Mouse (Mus musculus) hindbrain, embryonic 10.5 days (tissue): ENCODE measurements at regions not wholly inside any gene's neighbourhood (a gene's known extent, or its start where the extent isn't known, plus 50 kb on each side); places are given as distances from the start of the nearest gene placed in this dataset.
"Not testable (repeated sequence)": the region's sequence is repeated elsewhere in the genome, so short reads cannot be mapped to it uniquely, and the experiment has no call there.

ENCODE experiments used
- DNase-seq: peaks from one replicate; pipeline ENCODE4 v3.0.0-alpha.2; 2017; ENCODE audit warnings: low spot score
- H3K27ac ChIP-seq: fragments of 300-500 bp; sonication (generic); 2 replicates; pipeline ENCODE4 v1.5.1; 2016; ENCODE audit warnings: mild to moderate bottlenecking, moderate library complexity
- H3K27me3 ChIP-seq: fragments of 300-500 bp; sonication (generic); 2 replicates; pipeline ENCODE4 v1.6.1; 2016; ENCODE audit warnings: mild to moderate bottlenecking; ENCODE audit not compliant: poor library complexity, insufficient read depth, severe bottlenecking
- H3K36me3 ChIP-seq: fragments of 300-500 bp; sonication (generic); 2 replicates; pipeline ENCODE4 v1.6.1; 2016; ENCODE audit warnings: mild to moderate bottlenecking, moderate library complexity
- H3K4me1 ChIP-seq: fragments of 300-500 bp; sonication (generic); replicated peaks from 2 replicates; pipeline ENCODE4 v1.6.1; 2016; ENCODE audit warnings: mild to moderate bottlenecking
- H3K4me3 ChIP-seq: fragments of 300-500 bp; sonication (generic); 2 replicates; pipeline ENCODE4 v1.5.1; 2016; ENCODE audit warnings: mild to moderate bottlenecking, moderate library complexity
- H3K9me3 ChIP-seq: fragments of 300-500 bp; sonication (generic); 2 replicates; pipeline ENCODE4 v1.6.1; 2016; ENCODE audit warnings: mild to moderate bottlenecking, moderate library complexity
- WGBS: fragments of 180-500 bp; shearing (Covaris S2); methylation state at CpG from one replicate; pipeline ENCODE4 v1.1.7; 2016; 5-methylcytosine and 5-hydroxymethylcytosine counted together

- no peaks in the 10 kb centered on the region for H3K27me3 ChIP-seq
- no peak overlapping the region for H3K27ac ChIP-seq
- DNase-seq: no peak
- no peak overlapping the region for H3K4me3 ChIP-seq
- no peaks in the 10 kb centered on the region for H3K9me3 ChIP-seq
- no peaks in the 10 kb centered on the region for H3K36me3 ChIP-seq
- H3K4me1 ChIP-seq: no peaks in the 10 kb centered on the region
These were observed 1878.9 kb upstream of the Flrt2 start for GRCm38 (mm10) chr12:93812963-93813733.

- Histone ChIP-seq H3K4me3 (no peak overlapping the region), H3K27me3 (no peaks in the 10 kb centered on the region), H3K27ac (no peak overlapping the region), H3K36me3 (no peaks in the 10 kb centered on the region), H3K9me3 (no peaks in the 10 kb centered on the region), H3K4me1 (peaks cover 4% of the 10 kb centered on the region; the same call in 1 of the 2 replicates)
- WGBS: 52% methylated on average over 1 of the region's 1 CpGs
- no peak for DNase-seq
These were observed 1841.0 kb upstream of the Flrt2 start for GRCm38 (mm10) chr12:93850944-93851520.

- no peaks in the 10 kb centered on the region for H3K27me3 ChIP-seq
- WGBS: 81% methylated on average over 1 of the region's 1 CpGs
- no peak overlapping the region for H3K27ac ChIP-seq
- peaks cover 4% of the 10 kb centered on the region; the same call in 1 of the 2 replicates for H3K4me1 ChIP-seq
- H3K36me3 ChIP-seq: no peaks in the 10 kb centered on the region
- no peaks in the 10 kb centered on the region for H3K9me3 ChIP-seq
- no peak for DNase-seq
- H3K4me3 ChIP-seq: no peak overlapping the region
These were observed 1840.4 kb upstream of the Flrt2 start for GRCm38 (mm10) chr12:93851660-93852059.

- H3K4me1 ChIP-seq: no peaks in the 10 kb centered on the region
- WGBS: 72% methylated on average over 2 of the region's 2 CpGs
- no peak overlapping the region for H3K27ac ChIP-seq
- no peak overlapping the region for H3K4me3 ChIP-seq
- no peaks in the 10 kb centered on the region for H3K36me3 ChIP-seq
- H3K27me3 ChIP-seq: no peaks in the 10 kb centered on the region
- H3K9me3 ChIP-seq: no peaks in the 10 kb centered on the region
- DNase-seq: no peak
These were observed 1806.1 kb upstream of the Flrt2 start for GRCm38 (mm10) chr12:93885946-93886345.

GRCm38 (mm10) chr12:93890109-93890508 lies 1801.9 kb upstream of the Flrt2 start:
- Histone ChIP-seq H3K4me3 (no peak overlapping the region), H3K9me3 (no peaks in the 10 kb centered on the region), H3K4me1 (no peaks in the 10 kb centered on the region), H3K27me3 (no peaks in the 10 kb centered on the region), H3K27ac (no peak overlapping the region), H3K36me3 (no peaks in the 10 kb centered on the region)
- no peak for DNase-seq
- 89% methylated on average over 3 of the region's 3 CpGs for WGBS

- not testable (repeated sequence) for H3K36me3 ChIP-seq, H3K4me1 ChIP-seq, H3K27ac ChIP-seq, H3K4me3 ChIP-seq, DNase-seq, H3K9me3 ChIP-seq, H3K27me3 ChIP-seq
- WGBS: 78% methylated on average over 1 of the region's 27 CpGs
These were observed 1763.3 kb upstream of the Flrt2 start for GRCm38 (mm10) chr12:93928541-93929238.

GRCm38 (mm10) chr12:93929239-93929563 lies 1762.8 kb upstream of the Flrt2 start:
- H3K4me1 ChIP-seq, H3K27me3 ChIP-seq, H3K9me3 ChIP-seq, DNase-seq, H3K36me3 ChIP-seq, H3K4me3 ChIP-seq, H3K27ac ChIP-seq: not testable (repeated sequence)
- WGBS: 92% methylated on average over 5 of the region's 7 CpGs

GRCm38 (mm10) chr12:93930242-93930641 lies 1761.8 kb upstream of the Flrt2 start:
- H3K4me3 ChIP-seq, H3K36me3 ChIP-seq, H3K27me3 ChIP-seq, DNase-seq, H3K9me3 ChIP-seq, H3K4me1 ChIP-seq, H3K27ac ChIP-seq: not testable (repeated sequence)
- 93% methylated on average over 11 of the region's 11 CpGs for WGBS

- H3K4me3 ChIP-seq: no peak overlapping the region
- H3K27me3 ChIP-seq: no peaks in the 10 kb centered on the region
- no peaks in the 10 kb centered on the region for H3K4me1 ChIP-seq
- 71% methylated on average over 1 of the region's 1 CpGs for WGBS
- DNase-seq: no peak
- H3K36me3 ChIP-seq: no peaks in the 10 kb centered on the region
- no peaks in the 10 kb centered on the region for H3K9me3 ChIP-seq
- H3K27ac ChIP-seq: no peak overlapping the region
These were observed 1731.2 kb upstream of the Flrt2 start for GRCm38 (mm10) chr12:93960869-93961268.

GRCm38 (mm10) chr12:93981307-93981706 lies 1710.7 kb upstream of the Flrt2 start:
- Histone ChIP-seq H3K27ac (no peak overlapping the region), H3K36me3 (no peaks in the 10 kb centered on the region), H3K9me3 (no peaks in the 10 kb centered on the region), H3K4me3 (no peak overlapping the region), H3K27me3 (no peaks in the 10 kb centered on the region), H3K4me1 (no peaks in the 10 kb centered on the region)
- 79% methylated on average over 1 of the region's 1 CpGs for WGBS
- no peak for DNase-seq

- Histone ChIP-seq H3K36me3 (no peaks in the 10 kb centered on the region), H3K9me3 (no peaks in the 10 kb centered on the region), H3K27ac (no peak overlapping the region), H3K4me1 (no peaks in the 10 kb centered on the region), H3K4me3 (no peak overlapping the region), H3K27me3 (no peaks in the 10 kb centered on the region)
- DNase-seq: no peak
- 68% methylated on average over 1 of the region's 1 CpGs for WGBS
These were observed 1700.5 kb upstream of the Flrt2 start for GRCm38 (mm10) chr12:93991531-93991930.

- H3K27ac ChIP-seq: no peak overlapping the region
- WGBS: 83% methylated on average over 6 of the region's 6 CpGs
- no peak overlapping the region for H3K4me3 ChIP-seq
- H3K27me3 ChIP-seq: no peaks in the 10 kb centered on the region
- no peaks in the 10 kb centered on the region for H3K36me3 ChIP-seq
- no peaks in the 10 kb centered on the region for H3K4me1 ChIP-seq
- no peaks in the 10 kb centered on the region for H3K9me3 ChIP-seq
- DNase-seq: no peak
These were observed 1698.2 kb upstream of the Flrt2 start for GRCm38 (mm10) chr12:93993875-93994274.

- Histone ChIP-seq H3K27ac (no peak overlapping the region), H3K4me3 (no peak overlapping the region), H3K27me3 (no peaks in the 10 kb centered on the region), H3K9me3 (no peaks in the 10 kb centered on the region), H3K36me3 (no peaks in the 10 kb centered on the region), H3K4me1 (no peaks in the 10 kb centered on the region)
- no peak for DNase-seq
These were observed 1676.1 kb upstream of the Flrt2 start for GRCm38 (mm10) chr12:94015946-94016345.
